Mouse (Mus musculus) intestine, embryonic 15.5 days (tissue): ENCODE data around the gene Kcnn3. TPM values are rescaled to one million over a fixed set of nuclear protein-coding genes. Genes with fewer than 3 reads are reported as not detected.

Experiments used
- ATAC-seq: fragments of 200-750 bp; cut with Nextera tagmentation; 2 replicates; pipeline ENCODE4 v1.8.0; 2017; ENCODE audit warnings: moderate TSS enrichment, moderate library complexity
- H3K27ac ChIP-seq: fragments of 300-500 bp; sonication (generic); 2 replicates; pipeline ENCODE4 v1.5.1; 2015; ENCODE audit warnings: mild to moderate bottlenecking, inconsistent platforms
- H3K27me3 ChIP-seq: fragments of 300-500 bp; sonication (generic); replicated peaks from 2 replicates; pipeline ENCODE4 v1.6.1; 2015; ENCODE audit warnings: inconsistent platforms
- H3K36me3 ChIP-seq: fragments of 300-500 bp; sonication (generic); 2 replicates; pipeline ENCODE4 v1.6.1; 2015; ENCODE audit warnings: inconsistent platforms
- H3K4me1 ChIP-seq: fragments of 300-500 bp; sonication (generic); replicated peaks from 2 replicates; pipeline ENCODE4 v1.6.1; 2015; ENCODE audit warnings: inconsistent platforms
- H3K4me2 ChIP-seq: fragments of 300-500 bp; sonication (generic); replicated peaks from 2 replicates; pipeline ENCODE4 v1.6.1; 2015; ENCODE audit warnings: mild to moderate bottlenecking, inconsistent platforms
- H3K4me3 ChIP-seq: fragments of 300-500 bp; sonication (generic); replicated peaks from 2 replicates; pipeline ENCODE4 v1.5.1; 2015; ENCODE audit warnings: inconsistent platforms
- H3K9ac ChIP-seq: fragments of 300-500 bp; sonication (generic); 2 replicates; pipeline ENCODE4 v1.6.1; 2015; ENCODE audit warnings: inconsistent platforms
- H3K9me3 ChIP-seq: fragments of 300-500 bp; sonication (generic); 2 replicates; pipeline ENCODE4 v1.6.1; 2016; ENCODE audit warnings: inconsistent platforms
- WGBS: fragments of 180-500 bp; shearing (Covaris S2); methylation state at CpG from one replicate; pipeline ENCODE4 v1.1.7; 2015; 5-methylcytosine and 5-hydroxymethylcytosine counted together
- polyA plus RNA-seq: library from polyadenylated mRNA; unstranded; fragments of >200 nt; fragmentation: Nextera tagmentation; extraction: Ambion mirVana; gene quantifications from 2 replicates; pipeline ENCODE4 v1.2.1, GENCODE M21; 2015

Gene Kcnn3
- polyA plus RNA-seq, 1 experiment from 2014 or later = 4.6 TPM

DNA sequence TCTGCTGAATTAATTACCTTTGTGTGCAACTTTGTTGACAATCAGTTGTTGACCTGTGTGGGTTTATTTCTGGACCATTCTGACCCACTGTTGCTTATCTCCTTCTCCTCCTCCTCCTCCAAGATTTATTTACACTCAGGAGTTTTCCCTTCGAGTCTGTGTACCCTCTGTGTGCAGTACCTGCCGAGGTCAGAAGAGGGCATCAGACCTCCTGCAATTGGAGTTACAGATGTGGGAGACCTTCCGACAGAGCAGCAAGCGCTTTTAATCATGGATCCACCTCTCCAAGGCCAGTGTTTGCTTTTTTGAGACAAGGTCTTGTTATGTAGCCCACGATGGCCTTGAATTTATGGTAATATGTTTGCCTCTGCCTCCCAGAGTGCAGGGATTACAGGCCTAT lies 25.3 kb upstream of the Kcnn3 start:
- no peaks in the 10 kb centered on the region for H3K4me1 ChIP-seq
- H3K4me3 ChIP-seq = no peak overlapping the region
- H3K27me3 ChIP-seq = no peaks in the 10 kb centered on the region
- no peak overlapping the region for H3K27ac ChIP-seq
- no peaks in the 10 kb centered on the region for H3K9me3 ChIP-seq
- H3K36me3 ChIP-seq = no peaks in the 10 kb centered on the region
- 85% methylated on average over 5 of the region's 5 CpGs for WGBS
- no peak overlapping the region for H3K9ac ChIP-seq
- ATAC-seq = no peak
- no peak overlapping the region for H3K4me2 ChIP-seq

GRCm38 (mm10) chr3:89496366-89496765 lies 23.6 kb upstream of the Kcnn3 start:
- Histone ChIP-seq H3K36me3 (no peaks in the 10 kb centered on the region), H3K9ac (no peak overlapping the region), H3K4me2 (no peak overlapping the region), H3K4me1 (no peaks in the 10 kb centered on the region), H3K9me3 (no peaks in the 10 kb centered on the region), H3K27ac (no peak overlapping the region), H3K4me3 (no peak overlapping the region), H3K27me3 (no peaks in the 10 kb centered on the region)
- no peak for ATAC-seq
- 67% methylated on average over 3 of the region's 3 CpGs for WGBS

GRCm38 (mm10) chr3:89499696-89500095 lies 20.3 kb upstream of the Kcnn3 start:
- Histone ChIP-seq H3K4me3 (no peak overlapping the region), H3K4me1 (no peaks in the 10 kb centered on the region), H3K9me3 (no peaks in the 10 kb centered on the region), H3K27me3 (no peaks in the 10 kb centered on the region), H3K4me2 (no peak overlapping the region), H3K9ac (no peak overlapping the region), H3K27ac (no peak overlapping the region), H3K36me3 (no peaks in the 10 kb centered on the region)
- no peak for ATAC-seq
- WGBS = 61% methylated on average over 7 of the region's 7 CpGs

DNA sequence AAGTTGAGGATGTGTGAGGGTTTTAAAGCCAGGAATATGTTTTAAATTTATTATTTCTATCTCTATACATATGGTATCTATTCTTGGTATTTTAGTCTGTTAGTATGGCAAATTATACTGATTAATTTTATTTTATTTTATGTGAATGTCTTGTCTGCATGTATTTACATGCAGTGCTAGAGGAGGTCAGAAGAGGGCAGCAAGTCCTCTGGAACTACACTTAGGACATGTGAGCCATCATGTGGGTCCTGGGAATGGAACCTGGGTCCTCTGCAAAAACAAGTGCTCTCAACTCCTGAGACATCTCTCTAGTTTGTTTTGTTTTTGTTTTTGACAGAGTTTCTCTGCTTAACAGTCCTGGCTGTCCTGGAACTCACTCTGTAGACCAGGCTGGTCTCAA lies 18.5 kb upstream of the Kcnn3 start:
- Histone ChIP-seq H3K27me3 (no peaks in the 10 kb centered on the region), H3K4me3 (no peak overlapping the region), H3K4me1 (no peaks in the 10 kb centered on the region), H3K9me3 (no peaks in the 10 kb centered on the region), H3K9ac (no peak overlapping the region), H3K36me3 (no peaks in the 10 kb centered on the region), H3K4me2 (no peak overlapping the region), H3K27ac (no peak overlapping the region)
- no peak for ATAC-seq

- no peaks in the 10 kb centered on the region for H3K27me3 ChIP-seq
- no peak overlapping the region for H3K9ac ChIP-seq
- WGBS = 75% methylated on average over 7 of the region's 7 CpGs
- no peaks in the 10 kb centered on the region for H3K4me1 ChIP-seq
- H3K9me3 ChIP-seq = no peaks in the 10 kb centered on the region
- H3K4me2 ChIP-seq = no peak overlapping the region
- no peak overlapping the region for H3K4me3 ChIP-seq
- H3K27ac ChIP-seq = no peak overlapping the region
- no peaks in the 10 kb centered on the region for H3K36me3 ChIP-seq
- ATAC-seq = no peak
These were observed 17.4 kb upstream of the Kcnn3 start for GRCm38 (mm10) chr3:89502551-89502950.

- no peaks in the 10 kb centered on the region for H3K4me1 ChIP-seq
- no peaks in the 10 kb centered on the region for H3K9me3 ChIP-seq
- no peaks in the 10 kb centered on the region for H3K36me3 ChIP-seq
- H3K27me3 ChIP-seq = peaks cover 5% of the 10 kb centered on the region; the same call in 1 of the 2 replicates
- no peak overlapping the region for H3K4me2 ChIP-seq
- no peak for ATAC-seq
- H3K9ac ChIP-seq = no peak overlapping the region
- WGBS = 49% methylated on average over 9 of the region's 9 CpGs
- H3K27ac ChIP-seq = no peak overlapping the region
- H3K4me3 ChIP-seq = no peak overlapping the region
These were observed 11.9 kb upstream of the Kcnn3 start for GRCm38 (mm10) chr3:89508041-89508440.

DNA sequence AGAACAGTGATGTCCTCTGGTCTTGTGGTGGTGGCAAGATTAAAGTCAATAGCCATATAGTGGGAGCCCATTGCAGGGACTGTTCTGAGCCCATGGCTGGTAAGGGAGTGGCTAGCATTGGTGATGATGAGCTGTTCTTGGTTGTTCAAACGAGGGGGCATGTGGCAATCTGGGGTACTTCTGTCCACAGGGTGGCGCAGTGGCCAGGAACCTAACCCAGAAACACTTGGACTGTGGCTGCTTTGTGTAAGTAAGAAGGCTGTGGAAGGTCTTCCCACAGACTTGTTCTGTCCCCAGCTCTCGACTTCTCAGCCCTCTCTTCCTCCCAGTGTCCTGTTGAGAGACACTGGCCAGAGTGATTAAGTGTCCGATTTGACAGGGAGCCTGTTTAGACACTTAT lies 9.0 kb upstream of the Kcnn3 start:
- Histone ChIP-seq H3K4me3 (no peak overlapping the region), H3K36me3 (no peaks in the 10 kb centered on the region), H3K27me3 (peaks cover 5% of the 10 kb centered on the region; the same call in 1 of the 2 replicates), H3K4me2 (peak overlapping the region; percentile 10; the same call in 1 of the 2 replicates), H3K4me1 (no peaks in the 10 kb centered on the region), H3K9me3 (no peaks in the 10 kb centered on the region), H3K27ac (no peak overlapping the region), H3K9ac (no peak overlapping the region)
- peak; percentile 45; the same call in 1 of the 2 replicates for ATAC-seq
- 20% methylated on average over 4 of the region's 4 CpGs for WGBS

DNA sequence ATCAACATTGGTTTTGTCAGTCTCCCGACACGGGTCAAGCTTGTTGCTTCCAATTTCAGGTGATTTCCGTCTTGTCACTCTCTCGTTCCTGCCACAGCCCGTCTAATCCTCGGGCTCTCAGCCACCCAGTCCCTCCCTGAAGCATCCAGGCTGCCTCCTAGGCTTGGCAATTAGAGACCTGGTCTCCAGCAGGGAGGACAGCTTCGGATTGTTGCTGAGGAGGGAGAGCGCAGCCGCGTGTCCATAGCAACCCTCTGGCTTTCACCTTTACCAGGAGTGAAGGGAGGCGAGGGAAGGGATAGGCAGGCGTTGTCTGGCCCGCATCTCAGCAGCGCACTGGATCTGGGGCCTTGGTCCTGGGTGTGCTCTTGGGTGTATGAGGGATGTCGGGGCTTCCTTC lies 8.6 kb upstream of the Kcnn3 start:
- H3K9ac ChIP-seq = no peak overlapping the region
- H3K27me3 ChIP-seq = peaks cover 5% of the 10 kb centered on the region; the same call in 1 of the 2 replicates
- H3K4me1 ChIP-seq = no peaks in the 10 kb centered on the region
- ATAC-seq = no peak
- WGBS = 29% methylated on average over 15 of the region's 15 CpGs
- H3K4me2 ChIP-seq = peak overlapping the region; percentile 10; the same call in 1 of the 2 replicates
- H3K36me3 ChIP-seq = no peaks in the 10 kb centered on the region
- no peak overlapping the region for H3K27ac ChIP-seq
- H3K9me3 ChIP-seq = no peaks in the 10 kb centered on the region
- no peak overlapping the region for H3K4me3 ChIP-seq

DNA sequence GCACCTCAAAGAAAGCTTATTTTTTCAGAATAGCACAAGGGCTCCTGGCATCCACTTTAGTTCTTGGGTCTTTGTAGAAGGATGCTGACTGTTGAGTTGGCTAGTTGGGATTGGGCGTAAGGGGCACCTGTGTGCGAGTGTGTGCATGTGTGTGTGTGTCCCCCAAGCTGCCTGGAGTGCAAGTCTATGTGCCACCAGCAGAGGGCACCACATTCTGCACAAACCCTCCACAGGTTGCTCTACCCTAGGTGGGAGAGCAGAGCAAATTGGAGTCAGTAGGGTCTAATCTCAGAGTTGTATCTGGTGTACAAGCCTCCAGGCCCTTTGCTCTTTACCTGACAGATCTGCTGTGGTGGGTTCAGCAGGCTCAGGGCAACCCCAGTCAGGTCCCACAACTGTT lies 7.7 kb upstream of the Kcnn3 start:
- Histone ChIP-seq H3K27me3 (peaks cover 5% of the 10 kb centered on the region; the same call in 1 of the 2 replicates), H3K9me3 (no peaks in the 10 kb centered on the region), H3K9ac (no peak overlapping the region), H3K27ac (no peak overlapping the region), H3K36me3 (no peaks in the 10 kb centered on the region), H3K4me2 (no peak overlapping the region), H3K4me3 (no peak overlapping the region), H3K4me1 (no peaks in the 10 kb centered on the region)
- ATAC-seq = no peak
- WGBS = 93% methylated on average over 2 of the region's 2 CpGs

GRCm38 (mm10) chr3:89515444-89515843 lies 4.5 kb upstream of the Kcnn3 start:
- H3K36me3 ChIP-seq = no peaks in the 10 kb centered on the region
- no peak overlapping the region for H3K9ac ChIP-seq
- ATAC-seq = no peak
- H3K27me3 ChIP-seq = peaks cover 7% of the 10 kb centered on the region; the same call in 1 of the 2 replicates
- H3K4me1 ChIP-seq = peaks cover 7% of the 10 kb centered on the region
- no peak overlapping the region for H3K27ac ChIP-seq
- no peak overlapping the region for H3K4me3 ChIP-seq
- no peak overlapping the region for H3K4me2 ChIP-seq
- no peaks in the 10 kb centered on the region for H3K9me3 ChIP-seq
- WGBS = 60% methylated on average over 11 of the region's 11 CpGs

DNA sequence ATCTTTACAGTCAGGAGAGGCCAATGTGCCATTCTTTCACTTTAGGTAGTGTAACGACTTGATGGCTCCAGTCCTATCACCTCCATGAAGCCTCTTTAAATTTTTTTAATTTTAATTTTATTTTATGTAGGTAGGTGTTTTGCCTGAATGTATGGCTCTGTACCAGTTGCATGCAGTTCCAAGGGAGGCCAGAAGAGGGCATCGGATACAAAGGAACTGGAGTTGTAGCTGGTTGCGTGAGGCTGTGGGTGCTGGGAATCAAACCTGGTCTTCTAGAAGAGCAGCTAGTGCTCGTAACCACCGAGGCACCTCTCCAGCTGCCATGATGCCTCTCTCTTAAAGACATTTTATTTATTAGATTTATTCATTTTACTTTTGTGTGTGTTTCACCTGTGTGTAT lies 3.6 kb upstream of the Kcnn3 start:
- no peak for ATAC-seq
- no peak overlapping the region for H3K4me2 ChIP-seq
- H3K4me1 ChIP-seq = peaks cover 14% of the 10 kb centered on the region
- H3K36me3 ChIP-seq = no peaks in the 10 kb centered on the region
- 93% methylated on average over 5 of the region's 5 CpGs for WGBS
- no peaks in the 10 kb centered on the region for H3K9me3 ChIP-seq
- H3K4me3 ChIP-seq = no peak overlapping the region
- no peak overlapping the region for H3K9ac ChIP-seq
- H3K27me3 ChIP-seq = peaks cover 12% of the 10 kb centered on the region; the same call in 1 of the 2 replicates
- no peak overlapping the region for H3K27ac ChIP-seq

GRCm38 (mm10) chr3:89520618-89521502 lies 896 bp downstream of the Kcnn3 start:
- H3K9ac ChIP-seq = peak overlapping the region; percentile 40
- 4% methylated on average over 25 of the region's 25 CpGs for WGBS
- H3K36me3 ChIP-seq = no peaks in the 10 kb centered on the region
- H3K9me3 ChIP-seq = no peaks in the 10 kb centered on the region
- 0 out of 2 replicates have a peak overlapping the region, but pooled peaks have one; percentile 19 for H3K27ac ChIP-seq
- H3K27me3 ChIP-seq = peaks cover 8% of the 10 kb centered on the region; the same call in 1 of the 2 replicates
- peak overlapping the region; percentile 42 for H3K4me3 ChIP-seq
- peaks cover 26% of the 10 kb centered on the region for H3K4me1 ChIP-seq
- H3K4me2 ChIP-seq = peak overlapping the region; percentile 91
- ATAC-seq = no peak; the same call in 1 of the 2 replicates

DNA sequence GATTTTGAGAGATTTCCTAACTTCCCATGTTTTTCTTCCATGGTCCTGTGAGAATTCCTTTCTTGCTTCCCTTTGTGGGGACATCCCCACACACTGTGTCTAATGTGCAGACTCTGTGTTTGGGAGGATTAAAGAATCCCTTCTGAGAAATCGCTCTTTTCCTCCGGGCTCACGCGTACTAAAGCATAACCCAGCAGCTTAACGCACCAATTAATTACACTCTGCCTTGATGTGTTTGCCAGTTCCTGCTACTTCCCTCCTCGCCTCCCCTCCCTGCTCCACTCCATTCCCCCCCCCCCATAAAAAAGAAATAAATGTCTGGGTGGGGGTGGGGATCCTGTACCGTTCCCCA lies 1.5 kb downstream of the Kcnn3 start:
- 8% methylated on average over 7 of the region's 7 CpGs for WGBS
- ATAC-seq = no peak
- Histone ChIP-seq H3K27ac (no peak overlapping the region), H3K9ac (0 out of 2 replicates have a peak overlapping the region, but pooled peaks have one; percentile 22), H3K27me3 (peaks cover 8% of the 10 kb centered on the region; the same call in 1 of the 2 replicates), H3K36me3 (no peaks in the 10 kb centered on the region), H3K4me3 (peak overlapping the region; percentile 42), H3K9me3 (no peaks in the 10 kb centered on the region), H3K4me1 (peaks cover 32% of the 10 kb centered on the region), H3K4me2 (peak overlapping the region; percentile 91)
